Mouse (Mus musculus) stomach, postnatal 0 days (tissue): ENCODE measurements around the gene Glcci1.

Experiments
- CTCF ChIP-seq: IDR thresholded peaks from 2 replicates; pipeline ENCODE4 v1.5.1; 2016; ENCODE audit warnings: antibody characterized with exemption, low read depth, mild to moderate bottlenecking, moderate library complexity
- EP300 ChIP-seq: optimal IDR thresholded peaks from 2 replicates; pipeline ENCODE3; 2016; ENCODE audit warnings: antibody characterized with exemption

GRCm38 (mm10) chr6:8465985-8466384 is 43.4 kb upstream of the Glcci1 start:
- TF ChIP-seq CTCF, result no peak
- no peak for TF ChIP-seq EP300
